Mouse (Mus musculus) WW6 (cell line): ENCODE results near the gene Alox8.

Experiments used
- DNase-seq: peaks from one replicate; pipeline ENCODE4 v3.0.0-alpha.2; 2013; ENCODE audit warnings: low read depth, low spot score

Gene Alox8

GRCm38 (mm10) chr11:69197743-69198142, at the start of gene Alox8:
Alox8 (minus strand) TSS chr11:69197843.
- no peak for DNase-seq

GRCm38 (mm10) chr11:69245643-69246042, 48.0 kb upstream of the Alox8 start:
- DNase-seq: no peak

GRCm38 (mm10) chr11:69244911-69245310, 47.3 kb upstream of the Alox8 start:
- no peak for DNase-seq

GRCm38 (mm10) chr11:69236926-69237260, 39.2 kb upstream of the Alox8 start, which contains the start of gene Gucy2e:
Gucy2e (minus strand) TSS chr11:69237036.
- DNase-seq: no peak

- no peak for DNase-seq
Observed at GRCm38 (mm10) chr11:69236061-69236925, 38.6 kb upstream of the Alox8 start.

- DNase-seq: peak; percentile 77
Observed at GRCm38 (mm10) chr11:69235285-69236060, 37.8 kb upstream of the Alox8 start.

- no peak for DNase-seq
Observed at GRCm38 (mm10) chr11:69233141-69233540, 35.5 kb upstream of the Alox8 start.

GRCm38 (mm10) chr11:69230420-69230819, 32.8 kb upstream of the Alox8 start:
- DNase-seq: no peak

- DNase-seq: no peak
Observed at GRCm38 (mm10) chr11:69225715-69226114, 28.1 kb upstream of the Alox8 start.

GRCm38 (mm10) chr11:69223101-69223500, 25.5 kb upstream of the Alox8 start:
- DNase-seq: no peak

- no peak for DNase-seq
Observed at GRCm38 (mm10) chr11:69221070-69221469, 23.4 kb upstream of the Alox8 start.

- DNase-seq: no peak
Observed at GRCm38 (mm10) chr11:69218661-69219060, 21.0 kb upstream of the Alox8 start.

GRCm38 (mm10) chr11:69217411-69217810, 19.8 kb upstream of the Alox8 start:
- DNase-seq: no peak

- DNase-seq: no peak
Observed at GRCm38 (mm10) chr11:69211431-69211830, 13.8 kb upstream of the Alox8 start.

- no peak for DNase-seq
Observed at GRCm38 (mm10) chr11:69202469-69203230, 5.0 kb upstream of the Alox8 start.

GRCm38 (mm10) chr11:69200231-69200630, 2.6 kb upstream of the Alox8 start:
- no peak for DNase-seq

- DNase-seq: no peak
Observed at GRCm38 (mm10) chr11:69199251-69199650, 1.6 kb upstream of the Alox8 start.

- DNase-seq: no peak
Observed at GRCm38 (mm10) chr11:69197194-69197593, 449 bp downstream of the Alox8 start.

- no peak for DNase-seq
Observed at GRCm38 (mm10) chr11:69196766-69197165, 877 bp downstream of the Alox8 start.

- DNase-seq: no peak
Observed at GRCm38 (mm10) chr11:69192840-69193239, 4.8 kb downstream of the Alox8 start.

- no peak for DNase-seq
Observed at GRCm38 (mm10) chr11:69185936-69186335, 11.7 kb downstream of the Alox8 start.

- no peak for DNase-seq
Observed at GRCm38 (mm10) chr11:69185031-69185430, 12.6 kb downstream of the Alox8 start.
